Mouse (Mus musculus) c-Kit-negative CD71-positive TER-119-positive erythroid progenitor cells, embryonic 14.5 days (primary cell): Measurements from ENCODE around the gene Oas1h.
"Not testable (repeated sequence)": the region's sequence is repeated elsewhere in the genome, so short reads cannot be mapped to it uniquely, and the experiment has no call there.

Experiments used
- DNase-seq: peaks from one replicate; pipeline ENCODE4 v3.0.0-alpha.2; 2013; ENCODE audit warnings: low read depth, low spot score

The Oas1h gene

DNA sequence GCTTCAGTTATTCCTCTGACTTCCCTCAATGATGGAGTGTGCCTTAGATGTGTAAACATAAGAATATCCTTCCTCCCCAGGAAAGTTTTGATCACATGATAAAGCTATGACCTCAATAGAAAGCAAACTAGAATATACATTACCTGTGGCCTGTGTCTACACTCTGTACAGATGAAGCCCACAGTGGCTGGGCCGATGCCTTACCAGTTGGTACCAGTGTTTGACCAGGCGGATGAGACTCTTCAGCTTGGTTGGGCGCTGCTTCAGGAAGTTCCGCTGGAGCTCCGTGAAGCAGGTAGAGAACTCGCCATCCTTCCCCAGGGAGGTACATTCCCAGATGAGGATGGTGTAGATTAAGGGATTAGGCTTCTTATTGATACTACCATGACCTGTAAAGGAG, 20.5 kb downstream of the Oas1h start:
- not testable (repeated sequence) for DNase-seq

DNA sequence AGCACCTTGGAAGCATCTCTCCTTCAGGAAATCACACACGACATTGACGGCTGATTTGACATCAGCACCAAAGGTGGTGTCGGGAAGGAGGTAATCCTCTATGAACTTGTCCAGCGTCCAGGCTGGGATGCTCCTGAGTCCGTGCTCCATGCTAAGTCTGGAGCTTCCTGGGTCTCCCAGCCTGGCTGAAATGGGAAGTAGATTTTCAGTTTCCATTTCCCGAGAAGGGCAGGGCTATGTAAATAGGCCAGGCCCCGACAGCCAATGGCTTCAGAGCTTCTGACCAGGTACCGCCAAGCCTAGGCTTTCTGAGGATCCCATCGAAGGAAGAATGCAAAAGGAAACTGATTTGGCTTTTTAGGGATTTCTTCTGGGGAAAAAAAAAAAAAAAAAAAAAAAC, 26.2 kb downstream of the Oas1h start, which contains the start of gene Oas1g:
Gene Oas1g (minus strand): TSS at position 201 of the 400 bp plus-strand sequence.
- not testable (repeated sequence) for DNase-seq

DNA sequence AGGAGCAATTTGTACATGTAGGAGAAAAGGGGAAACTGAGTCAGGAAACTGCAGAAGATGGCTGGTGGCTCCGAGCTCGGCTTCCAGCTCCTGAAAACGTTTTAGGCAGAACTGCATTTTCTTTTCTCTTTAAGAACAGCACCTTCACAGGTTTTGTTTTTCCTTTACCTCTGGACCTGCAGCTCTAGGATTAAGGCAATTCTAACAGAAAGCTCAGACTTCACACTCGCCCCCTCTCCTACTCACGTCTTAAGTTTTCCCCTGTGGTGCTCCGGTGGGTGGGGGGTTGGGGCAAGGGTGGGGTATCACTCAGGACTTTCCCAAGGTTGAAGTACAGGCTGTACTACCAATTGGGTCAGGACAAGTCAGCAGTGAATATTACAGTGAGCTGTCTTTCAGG, 26.6 kb downstream of the Oas1h start:
- no peak for DNase-seq

DNA sequence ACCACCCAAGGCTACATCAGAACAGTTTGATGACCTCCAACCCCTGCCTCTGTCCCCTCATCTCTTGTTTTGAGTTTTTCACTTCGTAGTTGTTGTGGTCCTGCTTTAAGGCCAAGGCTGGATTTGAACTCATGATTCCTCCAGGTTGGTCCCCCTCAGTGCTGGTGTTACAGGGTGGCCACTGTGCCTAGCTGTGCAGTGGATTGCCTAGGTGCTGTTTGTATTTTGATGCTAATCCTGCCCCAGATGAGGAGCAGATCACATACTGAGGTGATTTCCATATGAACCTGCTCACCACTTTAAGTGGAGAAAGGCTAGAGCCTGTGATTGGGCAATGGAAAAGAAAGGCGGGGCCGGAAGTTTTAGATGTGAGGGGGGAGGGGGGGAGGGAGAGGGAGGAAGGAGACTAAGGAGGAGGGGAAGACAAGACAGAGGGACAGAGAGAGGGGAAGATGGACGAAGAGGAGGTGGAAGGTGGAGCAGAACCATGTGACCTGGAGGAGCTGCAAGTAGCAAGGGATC, 27.1 kb downstream of the Oas1h start:
- not testable (repeated sequence) for DNase-seq

DNA sequence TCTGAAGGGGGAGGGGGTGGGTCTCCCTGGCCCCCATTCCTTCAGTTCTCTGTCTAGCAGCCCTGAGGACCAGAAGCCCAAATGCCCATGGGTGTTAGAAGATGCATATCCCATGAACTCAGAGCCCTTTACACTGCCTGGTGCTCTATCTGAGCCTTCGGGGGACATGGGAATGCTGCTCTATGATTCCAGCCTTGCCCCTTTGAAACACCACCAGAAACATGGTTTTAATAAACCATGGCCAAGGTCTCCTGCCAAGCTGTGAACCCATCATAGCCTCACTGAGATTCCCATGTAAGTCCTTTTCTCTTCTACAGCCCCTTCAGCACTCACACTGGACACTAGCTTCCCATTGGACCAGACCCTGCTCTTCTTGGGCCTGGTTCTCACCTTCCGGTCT, 28.8 kb downstream of the Oas1h start:
- DNase-seq = no peak

DNA sequence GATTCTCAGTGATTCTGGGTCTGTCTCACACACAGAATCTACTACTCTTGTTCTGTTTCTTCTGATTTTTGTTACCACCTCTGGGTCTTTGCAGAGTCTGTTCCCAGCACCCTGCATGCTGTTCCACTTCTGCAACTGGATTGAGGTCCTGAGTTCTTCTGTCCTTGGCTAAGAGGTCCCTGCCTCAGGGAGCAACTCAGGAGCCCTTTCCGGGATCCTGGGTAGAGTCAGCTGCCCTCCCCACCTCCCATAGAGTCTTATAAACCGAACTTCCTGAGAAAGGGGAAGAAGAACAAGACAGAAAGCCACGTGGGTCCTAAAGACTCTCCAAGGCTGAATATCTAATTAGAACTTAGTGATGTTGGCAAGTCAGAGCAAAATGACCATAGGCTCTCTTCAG, 29.8 kb downstream of the Oas1h start:
- DNase-seq = no peak

DNA sequence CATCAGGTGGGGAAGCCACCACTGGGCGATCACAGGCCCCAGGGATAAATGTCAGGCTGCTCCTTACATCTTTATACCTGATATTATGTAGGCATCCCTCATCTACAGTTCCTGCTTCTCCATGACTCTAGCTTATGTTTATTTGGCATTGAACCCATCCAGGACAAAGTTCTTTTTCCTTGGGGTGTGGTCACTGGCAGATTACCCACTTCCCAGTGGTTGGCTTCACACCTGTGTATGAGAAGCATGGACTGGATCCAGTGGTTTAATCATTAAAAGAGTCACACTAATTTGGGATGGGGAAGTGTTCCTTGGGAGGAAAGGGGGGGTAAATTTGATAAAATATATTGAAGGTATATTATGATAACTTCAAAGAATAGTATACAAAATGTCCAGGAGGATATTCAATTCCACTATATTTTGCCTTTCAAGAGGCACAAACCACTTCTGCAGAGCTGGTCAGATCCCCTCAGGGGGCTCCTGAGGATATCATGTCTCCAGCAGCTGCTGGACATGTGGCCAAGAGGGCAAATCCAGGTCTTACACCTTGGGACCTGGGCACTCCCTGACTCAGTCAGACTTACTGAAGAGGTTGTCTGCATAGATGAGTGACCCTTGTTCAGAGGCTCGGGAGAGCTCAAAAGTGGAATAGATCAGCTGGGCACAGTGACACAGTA, 30.5 kb downstream of the Oas1h start:
- not testable (repeated sequence) for DNase-seq

DNA sequence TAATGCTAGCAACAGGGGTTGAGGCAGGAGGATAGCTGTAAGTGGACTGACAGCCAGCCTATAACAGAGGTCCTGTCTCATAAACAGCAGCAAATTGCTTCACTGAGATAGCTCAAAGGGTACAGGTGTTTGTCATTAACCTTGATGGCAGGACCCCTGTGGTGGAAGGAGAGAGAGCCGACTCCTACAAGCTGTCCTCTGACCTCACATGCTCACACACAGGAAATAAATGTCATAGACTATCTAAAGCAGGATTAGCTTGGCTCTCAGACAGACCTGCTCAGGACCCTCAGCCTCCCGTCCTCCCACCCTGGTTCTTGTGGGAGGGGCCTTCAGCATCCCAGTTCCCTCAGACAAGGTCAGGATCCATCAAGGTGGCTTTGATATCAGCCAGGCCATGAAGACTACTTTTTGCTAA, 31.0 kb downstream of the Oas1h start:
- DNase-seq = no peak

DNA sequence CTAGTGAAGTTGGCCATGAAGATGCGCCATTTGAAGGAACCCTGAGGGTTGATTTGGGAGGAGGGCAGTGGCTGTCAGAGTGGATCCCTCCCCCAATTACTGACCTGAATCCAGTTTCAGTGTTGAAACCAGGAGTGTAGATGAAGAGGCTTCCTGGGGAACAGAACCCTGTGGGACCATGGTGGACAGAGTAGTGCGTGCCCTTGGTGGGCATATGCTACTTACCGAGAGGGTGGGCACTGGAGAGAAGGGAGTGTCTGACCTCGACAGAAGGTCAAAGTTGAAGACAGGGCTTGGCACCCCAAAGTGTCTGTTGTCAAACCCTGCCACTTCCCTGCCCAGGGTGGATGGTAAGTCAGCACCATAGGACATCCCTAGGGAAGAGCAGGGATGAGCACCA, 32.6 kb downstream of the Oas1h start:
- not testable (repeated sequence) for DNase-seq

DNA sequence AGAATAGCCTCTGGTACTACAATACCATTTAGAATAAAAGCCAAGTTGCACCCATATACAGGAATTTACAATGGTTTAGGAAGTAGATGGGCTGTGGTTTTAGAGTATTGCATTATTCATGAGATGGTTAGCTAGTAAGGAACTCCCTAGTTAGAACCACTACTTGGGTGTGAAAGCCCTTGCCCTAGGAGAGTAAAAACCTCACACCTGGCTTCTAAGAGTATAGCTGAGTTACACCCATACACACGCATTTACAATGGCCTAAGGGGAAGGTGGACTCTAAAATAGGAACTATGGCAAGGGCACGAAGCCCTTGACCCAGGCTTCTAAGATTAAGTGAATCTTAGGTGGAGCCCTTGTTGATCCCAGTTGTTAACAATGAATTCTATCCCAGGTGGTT, 33.5 kb downstream of the Oas1h start:
- not testable (repeated sequence) for DNase-seq

DNA sequence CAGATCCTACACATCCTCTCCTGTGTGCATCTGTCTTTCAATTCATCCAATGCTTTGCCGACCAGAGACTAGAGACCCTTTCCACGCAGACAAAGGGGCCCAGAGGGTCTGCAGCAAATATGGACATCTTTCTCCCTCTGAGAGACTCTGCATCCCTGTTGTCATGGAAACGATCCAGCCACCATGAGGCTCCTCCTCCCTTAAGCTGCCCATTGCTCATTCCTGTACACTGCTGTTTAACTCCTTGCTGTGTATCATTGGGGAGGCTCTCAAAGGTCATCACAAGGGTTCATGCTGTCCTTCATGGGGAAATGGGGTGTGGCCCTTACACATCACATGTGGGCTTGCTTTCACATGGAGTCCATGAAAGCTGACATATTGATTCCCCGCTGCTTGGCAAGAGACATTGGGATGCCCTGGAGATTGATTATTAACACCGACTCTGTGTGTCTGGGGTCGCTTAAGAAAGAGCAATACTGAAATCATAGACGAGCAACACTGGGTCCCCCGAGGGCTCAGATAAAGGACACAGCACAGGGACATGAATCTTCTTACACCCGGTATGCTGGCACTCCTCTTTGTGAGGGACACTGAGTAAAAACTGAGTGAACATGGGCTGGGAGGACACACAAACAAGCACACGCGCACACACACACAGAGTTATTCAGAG, 34.1 kb downstream of the Oas1h start:
- DNase-seq = no peak

DNA sequence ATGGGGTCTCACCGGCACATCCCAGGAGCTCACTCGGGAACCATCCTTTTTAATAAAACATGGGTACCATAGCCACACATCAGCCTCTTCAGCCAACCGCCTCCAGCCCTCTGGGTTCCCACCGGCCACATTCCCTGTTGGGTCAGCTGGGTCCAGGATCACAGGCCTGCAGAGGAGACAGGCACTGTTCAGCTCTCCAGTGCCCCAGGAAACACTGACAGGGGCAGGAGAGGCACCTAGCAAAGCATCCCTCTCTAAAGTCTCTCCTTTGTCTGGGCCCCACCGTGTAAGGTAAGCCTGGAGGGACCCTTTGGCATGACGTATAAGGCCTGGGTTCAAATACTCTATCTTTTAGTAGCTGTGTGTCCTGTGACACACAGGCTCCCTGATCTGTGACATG, 37.1 kb downstream of the Oas1h start:
- DNase-seq = no peak

DNA sequence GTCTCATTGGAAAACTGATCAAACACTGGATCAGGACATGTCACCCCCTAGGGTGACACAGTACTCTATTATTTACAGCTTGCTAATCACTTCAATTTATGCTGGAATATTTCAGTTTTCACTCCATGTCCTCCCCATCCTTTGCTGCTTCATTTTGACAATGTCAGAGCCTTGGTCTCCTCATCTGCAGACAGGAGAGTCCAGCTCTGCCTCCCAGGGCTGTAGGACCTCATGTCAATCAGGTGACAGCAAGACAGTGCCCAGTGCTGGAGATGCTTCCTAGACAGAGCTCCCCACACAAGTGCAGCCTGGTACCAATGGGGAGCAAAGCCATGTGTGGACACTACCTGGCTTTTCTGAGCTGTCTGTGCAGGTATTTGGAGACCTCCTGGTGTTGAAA, 37.5 kb downstream of the Oas1h start:
- DNase-seq = no peak

DNA sequence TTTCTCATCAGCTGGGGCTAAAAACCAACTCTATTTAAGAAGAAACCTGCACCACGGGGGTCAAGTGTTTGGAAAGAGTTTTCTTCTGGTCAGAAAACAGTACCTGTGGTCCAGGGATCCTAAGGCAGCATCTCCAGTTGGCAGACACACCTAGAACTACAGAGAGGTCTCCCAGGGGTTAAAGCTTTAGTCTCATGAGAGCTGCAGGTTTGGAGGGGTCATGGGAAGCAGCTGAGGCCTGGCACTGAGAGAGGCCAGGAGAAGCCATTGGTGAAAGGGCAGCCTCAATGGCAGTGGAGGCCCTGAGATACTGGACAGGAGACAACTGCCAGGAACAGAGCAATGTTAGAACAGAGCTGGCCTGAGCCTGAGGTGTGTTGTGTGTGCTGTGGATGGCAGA, 39.4 kb downstream of the Oas1h start:
- no peak for DNase-seq

DNA sequence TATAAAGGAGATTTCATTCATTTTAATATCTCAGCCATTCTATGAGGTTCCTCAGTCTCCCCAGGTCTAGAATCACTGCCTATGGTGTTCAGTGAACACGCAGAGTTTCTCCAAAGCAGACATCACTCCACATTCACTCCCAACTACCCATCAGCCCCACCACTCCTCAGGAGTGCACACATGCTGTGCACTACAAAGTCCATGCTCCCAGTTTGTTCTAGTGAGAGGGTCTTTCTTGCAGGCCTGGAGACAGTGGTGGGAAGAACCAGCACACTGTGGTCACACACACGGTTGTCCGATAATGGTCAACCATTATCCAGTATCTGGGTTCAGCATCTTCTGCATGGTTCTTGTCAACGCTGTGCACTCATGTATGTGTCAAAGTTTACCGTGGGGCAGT, 40.8 kb downstream of the Oas1h start:
- DNase-seq = no peak

DNA sequence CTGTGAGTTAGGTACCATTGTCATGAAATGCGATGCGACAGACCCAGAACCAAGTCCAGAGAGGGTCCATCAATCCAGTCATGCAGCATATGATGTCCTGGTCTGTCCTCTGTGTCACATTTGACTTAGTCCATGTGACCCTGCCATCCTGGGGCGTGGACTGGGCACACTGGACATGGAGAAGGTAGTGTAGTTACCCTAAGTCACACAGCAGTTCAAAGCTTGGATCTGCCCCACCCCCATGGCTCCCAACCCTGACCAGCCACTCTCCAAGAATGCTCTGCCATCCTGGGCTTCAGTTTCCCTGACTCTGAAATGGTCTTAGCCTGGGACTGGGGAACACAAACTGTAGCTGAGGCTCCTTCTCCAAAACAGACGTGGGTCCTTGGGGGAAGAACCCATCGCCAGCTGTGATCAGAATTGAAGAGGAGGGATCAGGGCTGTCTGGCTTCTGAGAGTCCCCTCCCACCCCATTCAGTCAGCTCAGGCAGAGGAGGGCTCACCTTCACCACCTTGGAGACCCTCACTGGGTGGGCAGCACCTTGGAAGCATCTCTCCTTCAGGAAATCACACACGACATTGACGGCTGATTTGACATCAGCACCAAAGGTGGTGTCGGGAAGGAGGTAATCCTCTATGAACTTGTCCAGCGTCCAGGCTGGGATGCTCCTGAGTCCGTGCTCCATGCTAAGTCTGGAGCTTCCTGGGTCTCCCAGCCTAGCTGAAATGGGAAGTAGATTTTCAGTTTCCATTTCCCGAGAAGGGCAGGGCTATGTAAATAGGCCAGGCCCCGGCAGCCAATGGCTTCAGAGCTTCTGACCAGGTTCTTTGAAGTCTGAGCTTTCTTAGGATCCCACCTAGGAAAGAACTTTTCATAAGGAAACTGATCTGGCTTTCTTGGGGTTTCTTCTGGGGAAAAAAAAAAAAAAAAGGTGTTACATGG, 45.8 kb downstream of the Oas1h start, which contains the start of gene Oas1a:
Gene Oas1a (minus strand): TSS at position 731 of the 943 bp plus-strand sequence.
- DNase-seq = not testable (repeated sequence)

DNA sequence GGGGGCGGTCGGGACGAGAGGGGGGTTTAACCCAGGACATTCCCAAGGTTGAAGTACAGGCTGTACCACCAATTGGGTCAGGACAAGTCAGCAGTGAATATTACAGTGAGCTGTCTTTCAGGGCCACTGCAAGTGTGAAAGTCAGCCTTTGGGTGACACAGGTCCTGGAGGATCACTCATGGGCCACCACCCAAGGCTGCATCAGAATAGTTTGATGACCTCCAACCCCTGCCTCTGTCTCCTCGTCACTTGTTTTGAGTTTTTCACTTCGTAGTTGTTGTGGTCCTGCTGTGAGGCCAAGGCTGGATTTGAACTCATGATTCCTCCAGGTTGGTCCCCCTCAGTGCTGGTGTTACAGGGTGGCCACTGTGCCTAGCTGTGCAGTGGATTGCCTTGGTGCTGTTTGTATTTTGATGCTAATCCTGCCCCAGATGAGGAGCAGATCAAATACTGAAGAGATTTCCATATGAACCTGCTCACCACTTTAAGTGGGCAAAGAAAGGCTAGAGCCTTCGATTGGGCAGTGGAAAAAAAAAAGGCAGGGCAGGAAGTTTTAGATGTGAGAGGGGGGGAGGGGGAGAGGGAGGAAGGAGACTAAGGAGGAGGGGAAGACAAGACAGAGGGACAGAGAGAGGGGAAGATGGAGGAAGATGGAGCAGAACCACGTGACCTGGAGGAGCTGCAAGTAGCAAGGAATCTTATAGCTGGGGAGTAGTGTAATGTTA, 47.1 kb downstream of the Oas1h start:
- no peak for DNase-seq

DNA sequence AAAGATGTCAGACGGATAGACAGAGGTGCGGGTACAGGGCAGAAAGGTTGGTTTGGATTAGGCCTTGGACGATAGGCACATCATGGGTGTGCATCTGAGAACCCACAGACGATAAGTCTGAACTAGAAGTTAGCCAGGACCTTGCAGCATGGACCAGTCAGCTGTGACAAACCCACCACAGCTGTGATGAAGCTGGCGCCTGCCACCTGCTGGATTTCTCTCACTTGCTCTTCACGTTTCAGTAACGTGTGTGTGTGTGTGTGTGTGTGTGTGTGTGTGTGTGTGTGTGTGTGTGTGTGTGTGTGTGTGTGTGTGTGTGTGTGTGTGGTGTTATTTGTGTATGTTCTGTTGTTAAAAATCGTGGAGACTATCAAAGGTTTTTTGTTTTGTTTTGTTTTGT, 53.0 kb downstream of the Oas1h start, which contains the start of gene Oas1d:
Gene Oas1d (plus strand): TSS at position 333 of the 400 bp plus-strand sequence.
- not testable (repeated sequence) for DNase-seq

DNA sequence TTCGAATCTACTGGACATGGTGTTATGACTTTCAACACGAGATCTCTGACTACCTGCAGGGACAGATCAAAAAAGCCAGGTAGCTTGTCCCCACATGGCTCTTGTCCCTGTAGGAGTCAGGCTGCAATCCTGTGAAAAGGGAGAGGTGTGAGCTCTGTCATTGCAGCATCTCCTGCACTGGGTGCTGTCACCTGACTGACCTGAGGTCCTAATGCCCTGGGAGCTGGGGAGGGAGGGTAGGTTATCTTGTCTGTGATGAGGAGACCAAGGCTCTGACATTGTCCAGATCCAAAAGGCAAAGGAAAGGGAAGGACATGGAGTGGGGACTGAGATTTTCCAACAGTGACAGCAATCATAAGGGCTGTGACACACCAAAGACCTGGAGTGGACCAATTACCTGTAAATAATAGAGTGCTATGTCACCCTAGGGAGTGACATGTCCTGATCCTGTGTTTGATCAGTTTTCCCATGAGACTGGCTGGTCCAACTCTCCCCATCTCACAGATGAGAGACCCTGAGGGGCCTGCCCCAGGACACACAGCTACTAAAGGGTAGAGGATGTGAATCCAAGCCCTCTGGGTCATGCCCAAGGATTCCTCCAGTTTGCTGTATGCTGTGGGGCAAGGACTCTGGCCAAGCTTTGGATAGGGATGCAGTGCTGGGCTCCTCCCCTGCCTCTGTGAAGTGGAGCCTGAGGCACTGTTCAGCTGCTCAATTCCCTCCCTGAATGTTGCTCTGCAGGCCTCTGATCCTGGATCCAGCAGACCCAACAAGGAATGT, 58.1 kb downstream of the Oas1h start:
- not testable (repeated sequence) for DNase-seq

DNA sequence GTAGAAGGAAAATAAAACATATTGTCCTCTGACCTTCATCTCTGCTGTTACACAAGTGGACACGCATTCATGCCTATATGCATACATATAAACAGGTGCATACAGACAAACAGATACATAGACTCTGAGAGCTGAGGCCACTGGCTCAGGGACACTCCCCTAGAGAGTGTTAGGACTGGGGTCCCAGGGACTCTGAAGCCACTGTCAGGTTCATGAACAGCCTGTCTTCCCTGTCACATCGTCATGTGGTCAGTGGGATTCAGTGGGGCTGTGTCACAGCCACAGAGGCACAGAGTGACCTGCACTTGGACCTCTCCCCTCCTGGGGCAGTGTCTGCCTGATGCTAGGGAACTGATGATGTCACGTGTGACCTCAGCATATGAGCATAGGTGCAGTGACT, 59.1 kb downstream of the Oas1h start:
- no peak for DNase-seq
